Mouse (Mus musculus) limb, embryonic 14.5 days (tissue): Measurements from ENCODE around the gene Pip4k2a. TPM values are rescaled to one million over a fixed set of nuclear protein-coding genes. Genes with fewer than 3 reads are reported as not detected.

Source experiments
- ATAC-seq: fragments of 200-750 bp; cut with Nextera tagmentation; 2 replicates; pipeline ENCODE4 v1.8.0; 2017; ENCODE audit warnings: low read depth, moderate number of reproducible peaks, moderate TSS enrichment; ENCODE audit not compliant: low FRiP score
- DNase-seq: peaks from one replicate; pipeline ENCODE4 v3.0.0-alpha.2; 2015; ENCODE audit warnings: low spot score
- H3K27ac ChIP-seq: fragments of 300-500 bp; sonication (generic); replicated peaks from 2 replicates; pipeline ENCODE4 v1.5.1; 2014; ENCODE audit warnings: low read depth, mild to moderate bottlenecking, low read length, moderate library complexity, mixed read lengths
- H3K27me3 ChIP-seq: fragments of 300-500 bp; sonication (generic); 2 replicates; pipeline ENCODE4 v1.6.1; 2014; ENCODE audit warnings: low read length, mixed read lengths; ENCODE audit not compliant: control insufficient read depth, insufficient read depth
- H3K36me3 ChIP-seq: fragments of 300-500 bp; sonication (generic); 2 replicates; pipeline ENCODE4 v1.6.1; 2014; ENCODE audit warnings: mild to moderate bottlenecking, low read length, moderate library complexity, mixed read lengths; ENCODE audit not compliant: control insufficient read depth, insufficient read depth
- H3K4me1 ChIP-seq: fragments of 300-500 bp; sonication (generic); 2 replicates; pipeline ENCODE4 v1.6.1; 2014; ENCODE audit warnings: antibody characterized with exemption, low read length, mixed read lengths; ENCODE audit not compliant: control insufficient read depth, insufficient read depth
- H3K4me2 ChIP-seq: fragments of 300-500 bp; sonication (generic); replicated peaks from 2 replicates; pipeline ENCODE4 v1.6.1; 2014; ENCODE audit warnings: low read depth, mild to moderate bottlenecking, low read length, moderate library complexity; ENCODE audit not compliant: severe bottlenecking
- H3K4me3 ChIP-seq: fragments of 300-500 bp; sonication (generic); replicated peaks from 2 replicates; pipeline ENCODE4 v1.5.1; 2014; ENCODE audit warnings: low read length
- H3K9ac ChIP-seq: fragments of 300-500 bp; sonication (generic); 2 replicates; pipeline ENCODE4 v1.6.1; 2014; ENCODE audit warnings: mild to moderate bottlenecking, low read depth, low read length, moderate library complexity; ENCODE audit not compliant: severe bottlenecking
- H3K9me3 ChIP-seq: fragments of 300-500 bp; sonication (generic); 2 replicates; pipeline ENCODE4 v1.6.1; 2016; ENCODE audit warnings: low read length; ENCODE audit not compliant: control insufficient read depth
- POLR2A ChIP-seq: fragments of 200-500 bp; IDR thresholded peaks from 2 replicates; pipeline ENCODE4 v1.8.0; 2012; ENCODE audit warnings: inconsistent platforms, mild to moderate bottlenecking, moderate library complexity, borderline replicate concordance; ENCODE audit not compliant: insufficient read depth, insufficient read length; ENCODE audit errors: extremely low read depth
- WGBS: fragments of 180-500 bp; shearing (Covaris S2); extraction: QIAGEN DNeasy Blood & Tissue Kit; methylation state at CpG from one replicate; pipeline ENCODE4 v1.1.7; 2014; 5-methylcytosine and 5-hydroxymethylcytosine counted together
- polyA plus RNA-seq, 2 experiments: library from polyadenylated mRNA; depleted of rRNA in 1 of 2; stranded (reverse) in 1 of 2; unstranded in 1 of 2; fragments of >200 nt; fragmentation: Nextera tagmentation in 1 of 2; extraction: Ambion mirVana in 1 of 2; gene quantifications; 2 replicates each; pipeline versions ENCODE4 v1.2.1 to v1.2.3; 2012 to 2014

The Pip4k2a gene
- polyA plus RNA-seq, 2 experiments: 12.1 to 13.2 TPM

- Histone ChIP-seq H3K9ac (no peak overlapping the region), H3K4me3 (no peak overlapping the region), H3K4me1 (peaks cover 10% of the 10 kb centered on the region), H3K36me3 (no peaks in the 10 kb centered on the region), H3K27ac (no peak overlapping the region), H3K9me3 (no peaks in the 10 kb centered on the region), H3K27me3 (no peaks in the 10 kb centered on the region), H3K4me2 (no peak overlapping the region)
- 80% methylated on average over 5 of the region's 5 CpGs for WGBS
- no peak for TF ChIP-seq POLR2A
- DNase-seq (no peak), ATAC-seq (0 out of 2 replicates have a peak, but pooled peaks have one; percentile 26)
These were observed 144.6 kb downstream of the Pip4k2a start for GRCm38 (mm10) chr2:18853345-18853744.

DNA sequence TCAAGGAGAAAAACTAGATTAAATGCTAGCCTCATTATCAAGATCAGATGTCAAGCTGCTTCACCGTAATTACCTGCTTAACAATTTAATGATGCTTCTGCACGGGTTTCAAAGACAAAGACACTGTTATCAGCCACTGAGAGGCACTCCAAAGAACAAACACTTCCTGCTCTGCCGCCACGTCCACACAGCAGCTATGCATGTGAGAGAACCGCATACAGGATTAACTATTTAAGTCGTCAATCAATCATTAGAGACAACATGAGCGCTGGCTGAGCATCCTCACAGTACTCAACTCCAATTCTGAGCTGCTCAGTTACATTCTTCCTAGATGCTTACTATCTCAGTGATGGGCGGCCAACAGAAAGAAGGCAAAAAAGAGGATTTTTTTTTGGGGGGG, 147.3 kb downstream of the Pip4k2a start:
- H3K9me3 ChIP-seq: no peaks in the 10 kb centered on the region
- H3K4me1 ChIP-seq: peaks cover 5% of the 10 kb centered on the region; the same call in 1 of the 2 replicates
- no peak overlapping the region for H3K4me3 ChIP-seq
- TF ChIP-seq POLR2A: no peak
- H3K27me3 ChIP-seq: no peaks in the 10 kb centered on the region
- H3K27ac ChIP-seq: no peak overlapping the region
- WGBS: 52% methylated on average over 8 of the region's 8 CpGs
- H3K9ac ChIP-seq: no peak overlapping the region
- H3K4me2 ChIP-seq: no peak overlapping the region
- no peak for ATAC-seq
- DNase-seq: no peak
- H3K36me3 ChIP-seq: no peaks in the 10 kb centered on the region

DNA sequence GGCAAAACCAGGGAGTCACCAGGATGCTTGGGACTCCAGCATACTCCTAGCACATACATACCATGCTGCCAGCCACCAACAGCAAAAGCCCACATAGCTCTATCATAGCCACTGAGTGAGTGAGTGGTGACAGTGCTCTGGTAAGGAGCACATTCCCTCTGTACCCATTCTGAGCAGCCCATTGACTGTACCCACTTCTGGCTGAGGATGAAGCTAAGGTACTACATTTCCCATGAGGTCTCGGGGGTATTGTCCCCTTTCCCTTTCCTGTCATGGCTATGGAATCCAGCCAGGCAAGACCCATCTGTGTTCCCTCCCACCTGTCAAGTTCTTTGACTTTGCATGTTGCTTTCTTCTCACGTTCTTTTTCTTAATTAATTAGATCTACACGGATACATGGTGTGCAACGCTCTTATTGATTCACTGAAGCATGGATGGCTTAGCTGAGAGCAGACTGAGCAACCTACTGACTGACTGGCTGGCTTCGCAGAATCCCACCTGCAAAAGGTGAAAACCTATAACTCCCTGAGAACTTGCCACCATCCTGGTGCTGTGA, 149.8 kb downstream of the Pip4k2a start:
- H3K4me2 ChIP-seq: no peak overlapping the region
- 86% methylated on average over 5 of the region's 5 CpGs for WGBS

GRCm38 (mm10) chr2:18842527-18842926, 155.4 kb downstream of the Pip4k2a start:
- H3K4me2 ChIP-seq: no peak overlapping the region
- TF ChIP-seq POLR2A: no peak
- no peaks in the 10 kb centered on the region for H3K4me1 ChIP-seq
- WGBS: 52% methylated on average over 6 of the region's 6 CpGs
- no peaks in the 10 kb centered on the region for H3K9me3 ChIP-seq
- peaks cover 8% of the 10 kb centered on the region; the same call in 1 of the 2 replicates for H3K36me3 ChIP-seq
- H3K27ac ChIP-seq: no peak overlapping the region
- H3K9ac ChIP-seq: no peak overlapping the region
- no peak for DNase-seq
- no peaks in the 10 kb centered on the region for H3K27me3 ChIP-seq
- no peak for ATAC-seq
- no peak overlapping the region for H3K4me3 ChIP-seq

More for the DNA sequence above, 149.8 kb downstream of the Pip4k2a start:
- no peak overlapping the region for H3K27ac ChIP-seq
- H3K9ac ChIP-seq: no peak overlapping the region
- H3K27me3 ChIP-seq: no peaks in the 10 kb centered on the region
- no peak for TF ChIP-seq POLR2A
- no peaks in the 10 kb centered on the region for H3K4me1 ChIP-seq
- DNase-seq: no peak
- H3K4me3 ChIP-seq: no peak overlapping the region
- no peaks in the 10 kb centered on the region for H3K9me3 ChIP-seq
- no peak for ATAC-seq
- peaks cover 8% of the 10 kb centered on the region; the same call in 1 of the 2 replicates for H3K36me3 ChIP-seq

- no peak overlapping the region for H3K4me2 ChIP-seq
- H3K36me3 ChIP-seq: peaks cover 8% of the 10 kb centered on the region; the same call in 1 of the 2 replicates
- no peak overlapping the region for H3K9ac ChIP-seq
- H3K4me1 ChIP-seq: no peaks in the 10 kb centered on the region
- no peak for TF ChIP-seq POLR2A
- H3K9me3 ChIP-seq: no peaks in the 10 kb centered on the region
- no peak overlapping the region for H3K27ac ChIP-seq
- H3K4me3 ChIP-seq: no peak overlapping the region
- no peaks in the 10 kb centered on the region for H3K27me3 ChIP-seq
- DNase-seq: no peak
- ATAC-seq: no peak
- 92% methylated on average over 8 of the region's 8 CpGs for WGBS
These were observed 156.9 kb downstream of the Pip4k2a start for GRCm38 (mm10) chr2:18841051-18841450.
